Mouse (Mus musculus) kidney, postnatal 25 days (tissue): ENCODE measurements around the gene Gm10073.

Experiments used
- DNase-seq, 2 experiments: peaks; one replicate each; pipeline ENCODE4 v3.0.0; 2021; ENCODE audit warnings: mixed read lengths in 2 of 2

The Gm10073 gene

GRCm38 (mm10) chr8:106548366-106548936 lies 24.8 kb downstream of the Gm10073 start:
- no peak for DNase-seq

GRCm38 (mm10) chr8:106546746-106547145 lies 26.5 kb downstream of the Gm10073 start:
- DNase-seq, result no peak

DNA sequence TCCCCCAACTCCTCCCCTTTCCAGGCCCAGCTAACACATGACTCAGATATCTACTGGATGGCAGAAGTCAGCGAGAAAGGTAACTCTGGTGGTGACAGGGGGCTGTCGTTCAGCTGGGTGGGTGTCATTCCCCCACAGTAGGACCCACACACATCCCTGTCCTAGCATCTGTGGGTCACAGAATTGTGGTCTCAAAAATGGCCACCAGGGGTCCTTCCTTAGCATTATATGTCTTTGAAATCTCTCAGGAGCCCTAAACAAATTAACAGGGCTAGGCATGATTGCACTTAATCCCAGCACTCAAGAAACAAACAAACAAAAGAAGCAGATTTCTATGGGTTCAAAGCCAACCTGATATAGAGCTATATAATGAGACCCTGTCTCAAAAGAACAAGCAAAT lies 28.1 kb downstream of the Gm10073 start:
- DNase-seq, result peak in 1 of 2 experiments; percentile 40

GRCm38 (mm10) chr8:106543043-106543442 lies 30.2 kb downstream of the Gm10073 start:
- DNase-seq, result no peak

DNA sequence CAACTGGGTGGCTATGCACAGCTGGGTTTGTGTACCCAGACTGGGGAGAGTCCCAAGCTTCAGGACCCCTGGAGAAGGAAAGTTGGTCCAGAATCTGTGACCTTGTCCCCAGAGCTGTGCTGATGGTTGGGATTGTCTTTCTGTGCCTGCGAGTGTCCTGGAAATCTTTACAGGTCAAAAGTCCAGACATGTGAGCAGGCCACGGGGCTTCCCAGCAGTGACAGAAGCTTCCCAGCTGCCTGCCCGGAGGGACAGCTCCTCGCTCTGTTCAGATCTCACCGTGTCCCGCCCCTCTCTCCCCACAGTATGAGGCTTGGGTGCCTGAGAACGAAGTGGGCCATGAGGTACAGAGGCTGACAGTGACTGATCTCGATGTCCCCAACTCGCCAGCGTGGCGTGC lies 32.3 kb downstream of the Gm10073 start:
- no peak for DNase-seq

DNA sequence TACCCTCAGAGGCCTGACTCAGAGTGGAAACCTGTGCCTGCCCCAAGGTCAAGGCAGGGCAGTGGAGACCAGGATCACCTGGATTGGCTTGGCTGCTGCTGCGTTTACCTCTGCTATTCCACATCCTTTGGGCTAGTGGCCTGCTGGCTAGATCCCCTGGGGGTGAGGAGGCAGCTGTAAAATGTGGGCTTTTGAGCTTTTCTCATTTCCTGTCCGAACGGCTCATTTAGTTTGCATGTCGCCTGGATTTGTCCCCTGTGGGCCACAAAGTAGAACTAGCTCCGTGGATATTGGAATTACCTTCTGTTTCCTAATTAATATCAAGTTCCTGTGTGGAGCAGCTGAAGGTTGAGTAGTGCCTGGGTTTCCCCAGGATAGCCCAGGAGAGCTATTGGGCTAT lies 34.1 kb downstream of the Gm10073 start:
- peak in 1 of 2 experiments; percentile 45 for DNase-seq

DNA sequence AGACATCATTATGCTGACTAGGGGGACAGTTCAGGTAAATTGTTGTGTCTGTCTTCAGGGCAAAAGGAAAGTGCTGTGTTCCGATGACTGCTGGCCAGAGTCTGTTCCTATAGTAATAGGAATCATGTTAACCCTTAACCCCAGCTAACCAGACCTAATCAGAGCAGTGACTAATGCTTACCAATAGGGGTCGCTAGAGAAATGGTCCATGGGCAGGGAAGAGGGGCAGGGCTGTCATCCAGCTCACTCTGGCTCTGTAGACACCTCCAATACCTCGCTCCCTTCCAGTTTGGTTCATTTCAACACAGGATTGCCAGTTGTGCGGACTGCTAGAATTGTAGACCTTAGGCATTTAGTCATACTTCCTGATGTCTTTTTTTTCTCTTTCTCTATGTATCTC lies 37.8 kb downstream of the Gm10073 start:
- no peak for DNase-seq

- peak; percentile 66 to 84 for DNase-seq
Observed at GRCm38 (mm10) chr8:106534449-106534848, 38.8 kb downstream of the Gm10073 start.

DNA sequence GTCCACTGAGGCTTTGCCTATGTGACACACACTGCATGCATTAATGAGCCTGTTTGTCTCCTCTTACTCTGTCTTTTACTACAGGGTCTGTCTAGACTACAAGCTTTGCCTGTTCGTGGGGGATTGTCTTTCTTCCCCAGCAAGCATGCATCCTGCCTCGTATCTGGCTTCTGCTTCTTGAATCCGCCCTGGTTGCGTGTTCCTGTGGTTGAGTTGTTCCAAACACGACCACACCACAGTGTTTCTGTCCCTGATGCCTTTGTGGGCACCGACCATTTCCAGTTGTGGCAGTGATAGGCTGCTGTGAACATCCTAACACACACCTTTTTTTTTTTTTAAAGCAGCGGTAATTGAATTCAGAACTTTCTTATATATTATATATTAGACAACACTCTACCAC lies 39.6 kb downstream of the Gm10073 start:
- DNase-seq, result no peak

GRCm38 (mm10) chr8:106530566-106530965 lies 42.7 kb downstream of the Gm10073 start:
- DNase-seq, result peak in 1 of 2 experiments; percentile 33

DNA sequence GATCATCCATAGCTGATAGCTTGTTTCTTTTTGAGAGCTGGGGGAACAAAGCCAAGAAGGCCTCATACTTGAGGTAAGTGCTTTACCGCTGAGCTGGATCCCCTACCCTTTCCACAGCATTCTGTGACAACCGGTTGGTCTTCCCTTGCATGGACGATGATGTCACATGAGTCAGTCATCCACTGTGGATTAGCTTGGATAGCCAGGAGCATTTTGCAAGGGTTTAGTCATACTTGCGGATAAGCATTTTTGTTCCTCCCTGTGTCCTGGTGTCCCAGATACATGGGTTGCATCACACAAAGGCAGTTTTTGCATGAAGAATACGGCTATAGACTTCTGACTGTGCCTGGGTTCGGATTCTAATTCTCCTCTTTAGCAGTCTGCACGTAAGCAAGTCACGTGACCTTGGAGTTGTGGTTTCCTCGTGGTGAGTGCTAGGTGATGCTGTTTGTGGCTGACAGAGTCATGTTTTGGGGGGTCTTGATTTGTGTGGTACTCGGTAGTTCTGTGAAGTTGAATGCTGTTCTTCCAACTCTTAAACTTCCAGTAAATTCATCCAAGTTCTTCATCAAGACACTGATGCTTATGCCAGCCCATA lies 43.3 kb downstream of the Gm10073 start:
- no peak for DNase-seq

GRCm38 (mm10) chr8:106528596-106529249 lies 44.5 kb downstream of the Gm10073 start:
- DNase-seq, result no peak

DNA sequence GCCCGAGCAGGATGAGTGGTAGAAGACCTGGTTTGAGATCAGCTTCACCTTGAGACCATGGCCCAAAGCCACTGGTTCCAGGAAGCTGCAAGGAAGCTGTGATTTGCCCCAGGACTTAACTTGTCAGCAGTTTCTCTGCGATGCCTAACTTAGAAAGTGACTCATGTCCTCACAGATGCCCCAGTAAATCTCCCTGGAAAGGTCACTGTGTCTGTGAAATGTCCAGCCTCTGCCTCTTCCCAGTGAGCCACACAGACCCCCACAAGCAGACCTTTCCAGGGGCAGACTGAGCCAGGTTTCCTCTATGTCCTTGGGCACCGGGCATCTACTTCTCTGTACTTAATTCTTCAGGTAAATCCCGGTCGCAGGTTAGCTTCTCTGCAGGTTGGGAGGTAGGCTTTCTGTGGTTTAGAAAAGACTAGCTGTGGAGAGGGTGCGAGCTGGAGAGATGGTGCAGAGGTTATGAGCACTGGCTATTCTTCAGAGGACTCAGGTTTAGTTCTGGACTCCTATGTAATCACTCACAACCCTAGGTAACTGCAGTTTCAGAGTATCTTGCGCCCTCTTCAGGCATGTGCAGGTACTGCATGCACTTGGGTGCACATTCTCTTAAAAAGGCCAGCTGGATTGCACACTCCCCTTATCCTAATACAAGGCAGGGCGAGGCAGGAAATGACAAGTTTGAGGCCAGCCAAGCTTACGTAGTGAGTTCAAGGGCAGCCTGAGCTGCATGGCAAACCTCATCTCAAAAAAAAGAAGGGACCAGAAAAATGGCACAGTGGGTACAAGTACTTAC lies 45.8 kb downstream of the Gm10073 start:
- DNase-seq, result no peak

DNA sequence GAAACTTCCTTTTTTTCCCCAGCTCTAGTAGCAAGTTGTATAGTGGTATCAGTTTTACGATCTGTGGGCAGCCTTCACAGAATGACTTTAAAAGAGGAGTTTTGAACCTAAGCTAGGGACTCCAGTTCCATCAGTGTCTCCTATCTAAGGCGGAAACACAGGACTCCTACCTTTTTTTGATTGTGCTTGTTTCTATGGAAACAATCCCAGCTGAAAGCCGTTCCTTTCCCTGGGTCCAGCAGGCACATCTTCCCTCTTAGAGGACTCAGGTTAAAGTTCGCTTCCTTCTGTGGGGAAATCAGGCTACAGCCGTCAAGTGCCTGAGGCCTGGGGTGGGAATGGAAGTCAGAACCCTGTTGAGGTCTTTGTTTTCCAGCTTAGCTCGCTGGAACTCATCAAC lies 46.5 kb downstream of the Gm10073 start:
- DNase-seq, result no peak
